Mouse (Mus musculus): ENCODE measurements around the gene Csrnp1. TPM values are rescaled to one million over a fixed set of nuclear protein-coding genes. Genes with fewer than 3 reads are reported as not detected.
A peak's percentile ranks its signal among the peaks of the same experiment; 100 is the strongest.

Gene Csrnp1
- polyA plus RNA-seq, 1 experiment from 2014 or later, result 9.6 TPM

- no peaks in the 10 kb centered on the region for H3K36me3 ChIP-seq (ENCODE audit: control insufficient read depth, insufficient read depth, low read length)
- peak overlapping the region; percentile 67 for H3K9ac ChIP-seq (ENCODE audit: low read length)
- H3K4me2 ChIP-seq (ENCODE audit: low read depth, low read length), result peak overlapping the region; percentile 91
- ATAC-seq (ENCODE audit: low read depth), result peak; percentile 61
- WGBS, result under 1% methylated on average over 16 of the region's 16 CpGs
- peak overlapping the region; percentile 100 for H3K27ac ChIP-seq (ENCODE audit: low read length)
- no peaks in the 10 kb centered on the region for H3K27me3 ChIP-seq (ENCODE audit: control insufficient read depth, insufficient read depth, low read depth, low read length)
- peak overlapping the region; percentile 82 for H3K4me3 ChIP-seq (ENCODE audit: low read length)
- no peaks in the 10 kb centered on the region for H3K9me3 ChIP-seq (ENCODE audit: control insufficient read depth, low read length)
- peaks cover 70% of the 10 kb centered on the region for H3K4me1 ChIP-seq (replicated peaks; ENCODE audit: control insufficient read depth, insufficient read depth, low read length)
Observed at GRCm38 (mm10) chr9:119981183-119982179, 3.0 kb downstream of the Csrnp1 start.

DNA sequence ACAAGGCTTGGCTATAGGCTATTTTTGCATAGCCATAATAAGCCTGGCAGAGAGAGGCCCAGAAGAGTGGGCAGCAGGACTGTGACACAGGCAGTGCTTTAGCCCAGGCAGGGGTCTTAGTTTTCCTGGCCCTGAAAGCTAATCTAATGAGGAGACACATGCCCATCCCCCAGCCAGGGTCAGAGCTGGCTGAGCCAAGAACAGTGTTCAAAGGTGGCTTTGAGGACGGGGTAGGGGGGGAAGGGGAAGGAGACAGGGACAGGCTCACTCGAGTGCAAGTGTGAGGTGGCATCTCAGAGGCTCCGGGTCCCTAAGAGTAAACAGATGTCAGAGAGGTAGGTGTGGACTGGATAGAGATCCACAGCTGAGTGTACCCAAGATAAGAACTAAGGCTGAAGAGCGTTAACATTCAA is 3.7 kb downstream of the Csrnp1 start:
- H3K4me1 ChIP-seq (replicated peaks; ENCODE audit: control insufficient read depth, insufficient read depth, low read length), result peaks cover 72% of the 10 kb centered on the region
- no peak for ATAC-seq (ENCODE audit: low read depth)

GRCm38 (mm10) chr9:119979749-119980148 is 4.7 kb downstream of the Csrnp1 start:
- H3K4me1 ChIP-seq (replicated peaks; ENCODE audit: control insufficient read depth, insufficient read depth, low read length), result peaks cover 71% of the 10 kb centered on the region
- 42% methylated on average over 2 of the region's 2 CpGs for WGBS
- no peak overlapping the region for H3K27ac ChIP-seq (ENCODE audit: low read length)
- no peaks in the 10 kb centered on the region for H3K27me3 ChIP-seq (ENCODE audit: control insufficient read depth, insufficient read depth, low read depth, low read length)
- no peak overlapping the region for H3K4me2 ChIP-seq (ENCODE audit: low read depth, low read length)
- no peaks in the 10 kb centered on the region for H3K9me3 ChIP-seq (ENCODE audit: control insufficient read depth, low read length)
- H3K4me3 ChIP-seq (ENCODE audit: low read length), result no peak overlapping the region
- H3K9ac ChIP-seq (ENCODE audit: low read length), result no peak overlapping the region
- no peak for ATAC-seq (ENCODE audit: low read depth)
- H3K36me3 ChIP-seq (ENCODE audit: control insufficient read depth, insufficient read depth, low read length), result peaks cover 5% of the 10 kb centered on the region; the same call in 1 of the 2 replicates

More for the DNA sequence above, 3.7 kb downstream of the Csrnp1 start:
- peak overlapping the region; percentile 91 for H3K4me2 ChIP-seq (ENCODE audit: low read depth, low read length)
- H3K4me3 ChIP-seq (ENCODE audit: low read length), result peak overlapping the region; percentile 82
- H3K36me3 ChIP-seq (ENCODE audit: control insufficient read depth, insufficient read depth, low read length), result no peaks in the 10 kb centered on the region
- WGBS, result under 1% methylated on average over 4 of the region's 4 CpGs
- no peaks in the 10 kb centered on the region for H3K27me3 ChIP-seq (ENCODE audit: control insufficient read depth, insufficient read depth, low read depth, low read length)
- no peaks in the 10 kb centered on the region for H3K9me3 ChIP-seq (ENCODE audit: control insufficient read depth, low read length)
- H3K9ac ChIP-seq (ENCODE audit: low read length), result peak overlapping the region; percentile 67
- H3K27ac ChIP-seq (ENCODE audit: low read length), result peak overlapping the region; percentile 100

DNA sequence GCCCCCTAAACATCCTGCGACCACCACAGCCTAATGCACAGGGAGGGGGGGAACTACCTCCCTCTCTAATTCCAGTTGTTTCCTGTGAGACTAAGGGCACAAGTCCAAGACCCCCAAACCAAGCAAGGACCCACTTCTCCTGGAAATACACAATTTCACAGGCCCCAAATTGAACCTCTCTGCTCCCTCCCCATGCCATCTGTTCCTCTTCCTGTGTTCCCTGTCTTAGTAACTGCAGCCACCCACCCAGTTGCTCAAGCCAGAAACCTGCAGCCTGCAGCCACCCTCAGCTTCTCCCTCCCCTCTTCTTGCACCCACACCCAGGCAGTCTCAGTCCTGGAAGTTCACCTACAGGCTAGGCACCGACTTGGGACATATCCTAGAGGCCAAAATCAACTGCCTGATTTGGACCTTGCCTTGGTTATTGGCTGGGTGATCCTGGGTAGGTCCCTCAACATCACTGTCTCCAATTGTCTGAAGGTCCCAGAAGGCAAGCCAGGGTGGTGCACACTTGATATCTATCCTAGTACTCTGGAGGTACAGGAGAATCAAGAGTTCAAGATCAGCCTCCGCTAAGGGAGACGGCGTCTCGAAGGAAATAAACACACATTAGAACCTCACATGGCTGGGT is 5.5 kb downstream of the Csrnp1 start:
- no peak overlapping the region for H3K4me3 ChIP-seq (ENCODE audit: low read length)
- WGBS, result 69% methylated on average over 6 of the region's 6 CpGs
- H3K9me3 ChIP-seq (ENCODE audit: control insufficient read depth, low read length), result no peaks in the 10 kb centered on the region
- ATAC-seq (ENCODE audit: low read depth), result no peak
- no peak overlapping the region for H3K9ac ChIP-seq (ENCODE audit: low read length)
- H3K36me3 ChIP-seq (ENCODE audit: control insufficient read depth, insufficient read depth, low read length), result peaks cover 10% of the 10 kb centered on the region
- H3K4me2 ChIP-seq (ENCODE audit: low read depth, low read length), result no peak overlapping the region
- H3K27ac ChIP-seq (ENCODE audit: low read length), result no peak overlapping the region
- peaks cover 63% of the 10 kb centered on the region for H3K4me1 ChIP-seq (replicated peaks; ENCODE audit: control insufficient read depth, insufficient read depth, low read length)
- no peaks in the 10 kb centered on the region for H3K27me3 ChIP-seq (ENCODE audit: control insufficient read depth, insufficient read depth, low read depth, low read length)

DNA sequence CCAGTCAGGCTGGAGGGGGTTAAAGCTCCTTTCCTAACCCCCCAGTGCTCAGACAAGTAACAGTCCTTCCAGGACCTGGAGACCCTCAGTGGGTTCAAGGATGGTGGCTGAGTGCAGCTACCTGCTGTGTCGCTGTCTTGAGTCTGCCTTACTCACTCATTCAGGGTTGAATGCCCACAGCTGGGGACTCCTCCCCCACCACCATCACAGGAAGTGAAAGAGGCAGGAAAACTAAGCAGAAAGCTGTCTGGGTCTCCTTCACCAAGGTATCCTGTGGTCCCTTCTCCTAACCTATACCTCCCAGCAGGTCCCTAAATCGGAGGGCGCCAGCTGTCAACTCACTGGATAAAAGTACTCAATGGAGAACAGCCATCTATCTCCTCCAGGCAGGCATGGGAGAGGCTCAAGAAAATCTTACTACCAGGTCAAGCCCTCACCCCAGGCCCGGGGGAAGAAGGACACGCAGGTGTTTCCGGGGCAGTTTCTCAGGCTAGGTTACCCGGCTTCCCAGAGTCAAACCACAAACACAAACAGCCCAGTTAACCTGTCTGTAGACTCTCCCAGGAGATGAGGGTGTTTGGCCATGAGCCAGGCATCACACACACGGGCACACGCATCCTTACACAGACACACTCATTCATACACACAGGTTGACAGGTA is 6.2 kb downstream of the Csrnp1 start:
- H3K9ac ChIP-seq (ENCODE audit: low read length), result no peak overlapping the region
- H3K27me3 ChIP-seq (ENCODE audit: control insufficient read depth, insufficient read depth, low read depth, low read length), result no peaks in the 10 kb centered on the region
- no peak for ATAC-seq (ENCODE audit: low read depth)
- WGBS, result 39% methylated on average over 9 of the region's 9 CpGs
- no peak overlapping the region for H3K27ac ChIP-seq (ENCODE audit: low read length)
- no peaks in the 10 kb centered on the region for H3K9me3 ChIP-seq (ENCODE audit: control insufficient read depth, low read length)
- no peak overlapping the region for H3K4me2 ChIP-seq (ENCODE audit: low read depth, low read length)
- peaks cover 16% of the 10 kb centered on the region for H3K36me3 ChIP-seq (ENCODE audit: control insufficient read depth, insufficient read depth, low read length)
- H3K4me1 ChIP-seq (replicated peaks; ENCODE audit: control insufficient read depth, insufficient read depth, low read length), result peaks cover 63% of the 10 kb centered on the region
- no peak overlapping the region for H3K4me3 ChIP-seq (ENCODE audit: low read length)

DNA sequence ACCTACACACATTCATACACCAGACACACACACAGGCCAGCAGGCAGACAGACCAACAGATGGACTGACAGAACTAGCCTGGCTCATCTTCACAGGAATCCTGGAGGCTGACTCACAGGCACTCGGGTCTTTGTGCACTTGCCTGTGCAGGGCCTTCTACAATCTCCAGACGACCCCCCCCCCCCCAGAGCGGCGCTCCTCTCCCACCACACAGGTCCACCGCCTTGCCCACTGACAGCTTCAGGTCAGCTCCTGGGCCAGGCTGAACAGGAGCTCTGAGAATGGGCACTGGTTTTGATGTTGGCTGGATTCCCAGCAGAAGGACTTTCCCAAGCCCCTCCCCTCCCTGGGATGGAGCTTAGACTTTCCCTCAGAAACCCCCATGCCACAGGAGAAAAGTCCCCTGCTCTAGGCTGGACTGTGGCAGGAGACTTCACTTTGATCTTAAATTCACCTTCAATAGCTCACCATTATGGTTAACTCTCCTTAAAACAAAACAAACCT is 6.8 kb downstream of the Csrnp1 start:
- Histone ChIP-seq H3K27ac (ENCODE audit: low read length) (0 out of 2 replicates have a peak overlapping the region, but pooled peaks have one; percentile 12), H3K27me3 (ENCODE audit: control insufficient read depth, insufficient read depth, low read depth, low read length) (no peaks in the 10 kb centered on the region), H3K4me2 (ENCODE audit: low read depth, low read length) (no peak overlapping the region; the same call in 1 of the 2 replicates), H3K9me3 (ENCODE audit: control insufficient read depth, low read length) (no peaks in the 10 kb centered on the region), H3K4me3 (ENCODE audit: low read length) (no peak overlapping the region), H3K36me3 (ENCODE audit: control insufficient read depth, insufficient read depth, low read length) (peaks cover 23% of the 10 kb centered on the region), H3K9ac (ENCODE audit: low read length) (0 out of 2 replicates have a peak overlapping the region, but pooled peaks have one; percentile 4), H3K4me1 (replicated peaks; ENCODE audit: control insufficient read depth, insufficient read depth, low read length) (peaks cover 61% of the 10 kb centered on the region)
- no peak for ATAC-seq (ENCODE audit: low read depth)
- WGBS, result 18% methylated on average over 5 of the region's 5 CpGs

DNA sequence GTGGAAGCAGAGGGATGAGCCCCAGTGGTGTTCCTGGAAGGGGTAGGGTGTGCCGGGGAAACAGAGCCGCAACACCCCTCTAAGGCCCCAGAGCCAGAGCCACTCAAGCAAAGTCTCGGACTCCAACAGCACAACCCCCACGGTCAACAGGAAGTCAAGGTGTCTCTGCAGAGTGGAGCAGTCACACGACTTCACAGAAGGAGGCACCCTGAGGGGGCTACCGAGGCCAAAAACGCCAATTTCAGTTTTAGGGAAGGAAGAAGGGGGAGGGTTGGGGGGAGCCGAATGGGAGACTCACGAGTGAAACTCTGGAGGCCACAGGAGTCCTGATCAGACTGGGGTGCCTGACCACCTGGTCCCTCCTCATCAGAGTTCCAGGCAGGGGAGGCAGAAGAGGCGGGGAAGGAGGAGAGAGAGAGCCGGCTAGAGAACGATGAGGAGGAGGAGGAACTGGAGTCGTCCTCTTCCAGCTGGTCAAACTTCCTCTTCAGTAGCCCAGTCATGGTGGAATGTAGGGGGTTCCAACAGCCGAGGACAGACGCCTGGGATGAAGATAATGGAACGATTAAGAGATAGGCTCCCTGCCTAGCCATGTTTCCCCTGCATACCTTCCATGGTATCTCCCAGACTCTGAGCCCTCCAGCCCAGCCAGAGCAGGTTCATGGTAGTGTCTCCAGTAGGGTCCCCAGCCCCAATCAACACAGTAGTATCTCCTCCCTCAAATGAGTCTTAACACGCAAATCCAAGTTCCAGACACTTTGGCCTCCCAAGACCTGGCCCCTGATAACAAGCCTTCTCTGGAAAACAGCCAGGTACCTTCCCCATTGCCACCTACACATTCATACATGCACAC is 7.5 kb downstream of the Csrnp1 start:
- Histone ChIP-seq H3K9ac (ENCODE audit: low read length) (0 out of 2 replicates have a peak overlapping the region, but pooled peaks have one; percentile 29), H3K4me3 (ENCODE audit: low read length) (no peak overlapping the region), H3K36me3 (ENCODE audit: control insufficient read depth, insufficient read depth, low read length) (peaks cover 30% of the 10 kb centered on the region), H3K9me3 (ENCODE audit: control insufficient read depth, low read length) (no peaks in the 10 kb centered on the region), H3K27me3 (ENCODE audit: control insufficient read depth, insufficient read depth, low read depth, low read length) (no peaks in the 10 kb centered on the region), H3K4me1 (replicated peaks; ENCODE audit: control insufficient read depth, insufficient read depth, low read length) (peaks cover 55% of the 10 kb centered on the region), H3K4me2 (ENCODE audit: low read depth, low read length) (no peak overlapping the region; the same call in 1 of the 2 replicates), H3K27ac (ENCODE audit: low read length) (0 out of 2 replicates have a peak overlapping the region, but pooled peaks have one; percentile 12)
- 18% methylated on average over 17 of the region's 17 CpGs for WGBS
- ATAC-seq (ENCODE audit: low read depth), result no peak

DNA sequence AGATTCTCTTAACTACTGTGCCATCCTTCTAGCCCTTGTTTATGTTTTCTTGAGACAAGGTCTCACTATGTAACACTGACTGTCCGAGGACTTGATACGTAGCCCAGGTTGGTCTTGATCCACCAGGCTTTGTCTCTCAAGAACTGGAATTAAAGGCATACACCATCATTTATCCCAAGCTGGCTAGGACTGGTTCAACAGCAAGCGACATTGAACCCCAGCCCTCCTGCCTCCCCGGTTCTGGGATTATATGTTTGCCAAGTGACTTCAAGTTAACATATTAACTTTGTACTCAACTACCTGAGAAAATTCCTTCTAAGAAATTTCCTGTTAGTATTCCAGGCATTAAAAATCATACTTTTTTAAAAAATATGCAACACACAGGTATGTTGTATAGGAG is 9.2 kb downstream of the Csrnp1 start:
- Histone ChIP-seq H3K27ac (ENCODE audit: low read length) (no peak overlapping the region), H3K27me3 (ENCODE audit: control insufficient read depth, insufficient read depth, low read depth, low read length) (no peaks in the 10 kb centered on the region), H3K9me3 (ENCODE audit: control insufficient read depth, low read length) (no peaks in the 10 kb centered on the region), H3K4me3 (ENCODE audit: low read length) (no peak overlapping the region), H3K9ac (ENCODE audit: low read length) (no peak overlapping the region), H3K4me2 (ENCODE audit: low read depth, low read length) (no peak overlapping the region), H3K4me1 (replicated peaks; ENCODE audit: control insufficient read depth, insufficient read depth, low read length) (peaks cover 50% of the 10 kb centered on the region), H3K36me3 (ENCODE audit: control insufficient read depth, insufficient read depth, low read length) (peaks cover 30% of the 10 kb centered on the region)
- ATAC-seq (ENCODE audit: low read depth), result no peak
- 73% methylated on average over 4 of the region's 4 CpGs for WGBS
